11 mouse cellular contexts compared by ENCODE assay signal in the genomic region with DNA sequence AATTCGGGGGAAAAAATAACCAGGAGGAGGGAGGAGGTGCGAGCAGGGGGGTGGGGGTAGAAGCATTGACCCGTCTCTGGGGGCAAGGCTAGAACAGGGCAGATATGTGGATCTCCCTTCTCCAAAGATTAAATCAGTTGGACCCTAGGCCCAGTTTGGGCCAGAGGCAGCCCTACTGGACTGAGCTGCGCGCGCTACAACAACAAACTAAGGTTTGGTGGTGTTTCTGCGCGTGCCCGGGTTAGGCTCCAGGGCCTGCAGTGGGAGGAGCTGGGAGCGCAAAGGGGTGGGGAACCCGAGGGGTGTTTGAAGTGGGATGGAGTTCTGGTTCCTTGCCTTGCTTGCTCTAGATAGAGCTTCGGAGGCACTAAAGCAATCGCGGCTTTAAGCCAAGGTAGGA. TPM values are rescaled to one million over a fixed set of nuclear protein-coding genes. Genes with fewer than 3 reads are reported as not detected.
A peak's percentile ranks its signal among the peaks of the same experiment; 100 is the strongest.
DNase-seq lines count a peak whose midpoint lies in the region; ATAC-seq lines count a peak whose summit lies in the region.
"Had no signal": no experiment of that assay in that cellular context is flagged by ENCODE, and none has a peak within 500 bp of the region (broad histone marks: within the 10 kb centered on the region; RNA-seq: fewer than 3 reads in every experiment).

No protein-coding gene starts in this region.

- ATAC-seq in forebrain, embryonic 12.5 days (ENCODE audit: low FRiP score) = no peak
- no peak for ATAC-seq in forebrain, embryonic 14.5 days
- ATAC-seq in hindbrain, embryonic 15.5 days (ENCODE audit: low FRiP score, low read depth) = peak; percentile 36; the same call in 1 of the 2 replicates
- no peak for ATAC-seq in neural tube, embryonic 11.5 days (ENCODE audit: insufficient read depth, low FRiP score, low TSS enrichment)

- H3K4me1 ChIP-seq in forebrain, embryonic 12.5 days = peaks cover 86% of the 10 kb centered on the region
- no peaks in the 10 kb centered on the region for H3K4me1 ChIP-seq in forebrain, embryonic 14.5 days (ENCODE audit: control insufficient read depth, insufficient read depth, low read length)
- H3K4me1 ChIP-seq in hindbrain, embryonic 15.5 days (replicated peaks) = peaks cover 18% of the 10 kb centered on the region
- H3K4me1 ChIP-seq in neural tube, embryonic 11.5 days (ENCODE audit: control insufficient read depth, insufficient read depth, low read length) = peaks cover 50% of the 10 kb centered on the region

- no peak overlapping the region for H3K4me3 ChIP-seq in forebrain, embryonic 12.5 days (replicated peaks)
- H3K4me3 ChIP-seq in forebrain, embryonic 14.5 days (ENCODE audit: low read depth, low read length) = no peak overlapping the region
- H3K4me3 ChIP-seq in hindbrain, embryonic 15.5 days = 0 out of 2 replicates have a peak overlapping the region, but pooled peaks have one; percentile 12
- peak overlapping the region; percentile 10; the same call in 1 of the 2 replicates for H3K4me3 ChIP-seq in neural tube, embryonic 11.5 days (ENCODE audit: low read depth, low read length)
- H3K4me3 ChIP-seq: layer of hippocampus, adult 2 months had no signal

- H3K27ac ChIP-seq in forebrain, embryonic 12.5 days = no peak overlapping the region
- H3K27ac ChIP-seq in forebrain, embryonic 14.5 days (ENCODE audit: low read depth, low read length) = no peak overlapping the region
- 0 out of 2 replicates have a peak overlapping the region, but pooled peaks have one; percentile 43 for H3K27ac ChIP-seq in hindbrain, embryonic 15.5 days (replicated peaks)
- H3K27ac ChIP-seq in neural tube, embryonic 11.5 days (ENCODE audit: low read depth, low read length) = no peak overlapping the region
- H3K27ac ChIP-seq: layer of hippocampus, adult 2 months had no signal

- WGBS in forebrain, embryonic 12.5 days = 0% methylated on average over 14 of the region's 14 CpGs
- 1% methylated on average over 14 of the region's 14 CpGs for WGBS in forebrain, embryonic 14.5 days
- WGBS in hindbrain, embryonic 15.5 days = 1% methylated on average over 14 of the region's 14 CpGs
- 0% methylated on average over 14 of the region's 14 CpGs for WGBS in neural tube, embryonic 11.5 days

- peak overlapping the region; percentile 42 for H3K4me2 ChIP-seq in forebrain, embryonic 12.5 days
- H3K4me2 ChIP-seq in forebrain, embryonic 14.5 days (ENCODE audit: low read length) = no peak overlapping the region
- H3K4me2 ChIP-seq in hindbrain, embryonic 15.5 days = peak overlapping the region; percentile 40
- peak overlapping the region; percentile 73 for H3K4me2 ChIP-seq in neural tube, embryonic 11.5 days (ENCODE audit: low read depth)

- H3K9ac ChIP-seq in forebrain, embryonic 12.5 days = no peak overlapping the region
- no peak overlapping the region for H3K9ac ChIP-seq in forebrain, embryonic 14.5 days (ENCODE audit: low read length)
- no peak overlapping the region for H3K9ac ChIP-seq in hindbrain, embryonic 15.5 days
- H3K9ac ChIP-seq in neural tube, embryonic 11.5 days (ENCODE audit: low read length) = no peak overlapping the region; the same call in 1 of the 2 replicates

- no peaks in the 10 kb centered on the region for H3K9me3 ChIP-seq in forebrain, embryonic 12.5 days
- H3K9me3 ChIP-seq in forebrain, embryonic 14.5 days (replicated peaks; ENCODE audit: control insufficient read depth, low read length) = no peaks in the 10 kb centered on the region
- H3K9me3 ChIP-seq in hindbrain, embryonic 15.5 days = no peaks in the 10 kb centered on the region
- H3K9me3 ChIP-seq in neural tube, embryonic 11.5 days (ENCODE audit: control insufficient read depth, low read length) = no peaks in the 10 kb centered on the region

- H3K36me3 ChIP-seq in forebrain, embryonic 12.5 days (replicated peaks) = no peaks in the 10 kb centered on the region
- H3K36me3 ChIP-seq in forebrain, embryonic 14.5 days (ENCODE audit: control insufficient read depth, insufficient read depth, low read length) = no peaks in the 10 kb centered on the region
- no peaks in the 10 kb centered on the region for H3K36me3 ChIP-seq in hindbrain, embryonic 15.5 days
- no peaks in the 10 kb centered on the region for H3K36me3 ChIP-seq in neural tube, embryonic 11.5 days (ENCODE audit: control insufficient read depth, insufficient read depth, low read length)

- DNase-seq in forebrain, embryonic 14.5 days (ENCODE audit: low spot score) = no peak
- DNase-seq in ZHBTc4 (ENCODE audit: low read depth, low spot score) = peak; percentile 72
- DNase-seq in neural tube, embryonic 11.5 days (ENCODE audit: low spot score) = peak; percentile 66
- no peak for DNase-seq in layer of hippocampus, adult 11-12 months (ENCODE audit: low spot score)
- no peak for DNase-seq in cerebellum, postnatal 36 days
- no peak for DNase-seq in testis, postnatal 10 days (ENCODE audit: low spot score)

- H3K27me3 ChIP-seq in forebrain, embryonic 12.5 days = peaks cover 93% of the 10 kb centered on the region
- peaks cover 94% of the 10 kb centered on the region for H3K27me3 ChIP-seq in forebrain, embryonic 14.5 days (replicated peaks; ENCODE audit: control insufficient read depth, insufficient read depth, low read length)
- peaks cover 55% of the 10 kb centered on the region for H3K27me3 ChIP-seq in hindbrain, embryonic 15.5 days
- H3K27me3 ChIP-seq in neural tube, embryonic 11.5 days (ENCODE audit: control insufficient read depth, insufficient read depth, low read length) = peaks cover 78% of the 10 kb centered on the region

RNA-seq across cellular contexts. Expression of a gene that starts 2.0 kb away (rescaled TPM):
- 2.8 and 3.6 TPM in 2 replicates for polyA plus RNA-seq in forebrain, embryonic 12.5 days (2016; fragmentation: Nextera tagmentation; extraction: Ambion mirVana)
- 2.2 and 2.5 TPM in 2 replicates for polyA plus RNA-seq in forebrain, embryonic 14.5 days (2014; fragmentation: Nextera tagmentation; extraction: Ambion mirVana)
- 6.9 and 7.9 TPM in 2 replicates for polyA plus RNA-seq in hindbrain, embryonic 15.5 days (2015; fragmentation: Nextera tagmentation; extraction: Ambion mirVana)
- 3.7 and 4.2 TPM in 2 replicates for polyA plus RNA-seq in neural tube, embryonic 11.5 days (2014; fragmentation: Nextera tagmentation; extraction: Ambion mirVana)
- polyA plus RNA-seq: heart, embryonic 14.5 days; liver, embryonic 16.5 days had no signal

Comparison
In these comparisons a context has a peak if more than half of its experiments do, and no peak if none do; other contexts are left out.
1. H3K4me3 ChIP-seq: peak in hindbrain, embryonic 15.5 days (single experiment) and neural tube, embryonic 11.5 days (single experiment); none in forebrain, embryonic 12.5 days (single experiment) and forebrain, embryonic 14.5 days (single experiment).
2. DNase-seq: peak in ZHBTc4 (single experiment) and neural tube, embryonic 11.5 days (single experiment); none in forebrain, embryonic 14.5 days (single experiment), layer of hippocampus, adult 11-12 months (single experiment), cerebellum, postnatal 36 days (0 of 2) and testis, postnatal 10 days (single experiment).